Mouse (Mus musculus) skeletal muscle tissue, adult 2 months (tissue): ENCODE data around the gene Hes6.

Experiments
- DNase-seq: peaks from one replicate; pipeline ENCODE4 v3.0.0-alpha.2; 2012; ENCODE audit warnings: low read depth, low spot score

Gene Hes6

DNA sequence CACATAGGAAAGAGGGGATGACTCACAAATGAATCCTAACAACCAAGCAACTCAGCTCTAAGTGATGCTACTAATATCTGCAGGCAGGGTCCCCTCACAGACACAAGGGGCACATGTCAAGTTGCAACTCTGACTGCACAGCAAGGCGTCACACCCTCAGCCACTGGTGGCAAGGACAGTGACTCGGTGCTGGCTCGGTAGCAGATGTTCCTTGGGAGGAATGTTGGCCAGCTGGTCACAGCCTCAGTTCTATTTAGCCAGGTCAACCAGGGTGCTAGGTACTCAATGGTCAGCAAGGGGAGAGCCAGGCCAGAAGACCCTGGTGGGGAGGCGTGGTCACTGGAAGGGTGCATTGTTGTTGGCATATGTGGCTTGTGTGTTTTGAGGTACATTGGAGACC is 6.0 kb downstream of the Hes6 start:
- DNase-seq, result no peak

DNA sequence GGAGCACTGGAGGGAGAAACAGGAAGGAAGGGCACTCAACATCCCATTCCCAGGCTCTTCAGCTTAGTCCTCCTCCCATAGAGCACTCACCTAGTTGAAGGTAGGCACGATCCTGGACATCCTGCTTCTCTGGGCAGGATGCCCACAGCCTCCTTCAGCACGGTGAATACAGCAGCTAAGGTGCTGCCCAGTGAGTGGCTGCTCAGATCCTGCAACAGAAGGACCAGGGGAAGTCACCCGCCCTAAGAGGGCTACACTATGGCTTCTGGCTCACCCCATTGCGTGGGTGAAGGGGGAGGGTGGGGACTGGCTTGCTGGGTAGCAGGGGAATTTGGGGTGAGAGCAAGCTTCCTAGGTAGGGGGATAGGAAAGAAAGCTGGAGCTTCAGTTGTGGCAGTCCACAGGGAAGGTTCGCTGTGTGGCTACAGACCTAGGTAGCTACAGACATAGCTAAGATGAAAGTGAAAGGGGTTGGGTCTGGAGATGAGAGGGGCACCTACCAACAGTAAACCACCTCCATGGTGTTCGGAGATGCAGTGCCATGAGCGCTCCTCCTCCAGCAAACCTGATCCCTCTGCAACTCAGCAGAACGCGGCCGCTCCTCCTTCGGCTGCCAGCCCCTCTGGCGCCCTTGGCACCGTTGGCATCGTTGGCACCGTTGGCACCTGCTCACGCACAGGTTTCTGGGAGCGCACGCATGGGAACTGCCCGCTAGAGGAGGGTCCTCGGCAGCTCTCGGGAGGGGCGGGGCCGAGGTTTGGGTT is 8.2 kb downstream of the Hes6 start:
- DNase-seq, result peak; percentile 68

- no peak for DNase-seq
Observed at GRCm38 (mm10) chr1:91404976-91405375, 8.9 kb downstream of the Hes6 start.

DNA sequence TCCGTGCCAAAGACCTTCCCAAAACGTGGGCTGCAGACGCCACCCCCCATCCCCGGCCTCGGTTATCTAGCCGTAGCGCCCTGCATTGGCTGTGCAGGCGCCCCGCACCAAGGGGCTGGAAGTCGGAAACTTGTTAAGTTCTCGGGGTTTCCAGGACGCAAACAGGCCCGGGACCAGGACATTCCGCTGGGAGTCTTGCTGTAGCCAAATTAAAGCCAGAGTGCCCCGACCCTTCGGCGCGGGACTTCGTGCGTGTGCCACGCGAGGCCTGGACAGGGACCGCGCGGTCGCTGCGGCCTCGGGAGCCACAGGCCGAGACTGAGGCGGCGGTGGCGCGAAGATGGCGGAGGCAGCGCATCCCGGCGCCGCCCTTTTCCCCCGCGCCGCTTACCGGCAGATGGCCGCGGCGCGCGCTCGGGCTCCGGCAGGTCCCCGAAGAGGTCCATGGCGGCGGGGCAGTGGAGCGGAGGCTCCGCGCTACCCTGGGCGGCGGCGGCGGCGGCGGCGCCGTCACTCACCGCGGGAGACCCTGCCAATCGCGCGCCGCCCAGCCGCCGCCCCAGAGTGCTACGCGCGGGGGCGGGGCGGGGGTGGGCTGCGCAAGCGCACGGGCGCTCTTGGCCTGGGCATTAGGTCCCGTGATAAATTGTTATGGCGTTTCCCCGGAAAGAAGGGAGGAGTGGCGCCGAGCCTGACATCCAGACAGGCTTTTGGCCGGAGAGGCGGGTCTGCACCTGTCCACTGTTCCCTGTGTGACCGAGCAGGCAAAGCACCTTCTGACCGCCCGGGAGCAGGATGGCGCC is 15.4 kb downstream of the Hes6 start, which contains the start of gene Ilkap:
TSS of gene Ilkap (minus strand) at position 556 of the 803 bp plus-strand sequence.
- peak; percentile 86 for DNase-seq

GRCm38 (mm10) chr1:91397927-91398259 is 15.9 kb downstream of the Hes6 start:
- no peak for DNase-seq

GRCm38 (mm10) chr1:91390369-91390768 is 23.5 kb downstream of the Hes6 start:
- DNase-seq, result no peak

- no peak for DNase-seq
Observed at GRCm38 (mm10) chr1:91381091-91381471, 32.8 kb downstream of the Hes6 start.

DNA sequence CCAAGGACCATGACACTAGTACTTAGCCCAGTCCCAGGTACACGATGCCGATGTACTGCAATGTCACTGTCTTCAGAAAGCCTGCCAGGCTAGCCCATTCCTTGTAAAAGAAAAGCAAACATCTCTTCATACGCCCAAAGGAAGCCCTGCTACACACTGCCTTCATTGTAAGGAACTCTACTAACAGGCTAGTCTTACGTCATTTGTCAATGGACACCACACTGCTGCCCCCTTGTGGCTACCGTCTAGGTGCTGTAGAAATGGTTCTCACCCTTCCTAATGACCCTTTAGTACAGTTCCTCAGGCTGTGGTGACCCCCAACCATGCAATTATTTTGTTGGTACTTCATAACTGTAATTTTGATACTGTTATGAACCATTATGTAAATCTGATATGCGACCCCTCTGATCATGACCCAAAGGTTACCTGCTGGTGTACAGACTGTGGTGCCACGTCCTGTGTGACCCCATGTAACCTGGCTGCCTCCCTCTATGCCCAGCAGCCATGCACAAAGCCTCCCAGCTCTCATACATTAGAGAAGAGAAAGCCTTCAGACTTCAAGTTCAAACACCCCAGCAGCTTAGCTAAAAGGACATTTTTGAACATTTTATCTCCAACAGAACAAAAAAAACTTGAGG is 33.3 kb downstream of the Hes6 start:
- DNase-seq, result peak; percentile 68

DNA sequence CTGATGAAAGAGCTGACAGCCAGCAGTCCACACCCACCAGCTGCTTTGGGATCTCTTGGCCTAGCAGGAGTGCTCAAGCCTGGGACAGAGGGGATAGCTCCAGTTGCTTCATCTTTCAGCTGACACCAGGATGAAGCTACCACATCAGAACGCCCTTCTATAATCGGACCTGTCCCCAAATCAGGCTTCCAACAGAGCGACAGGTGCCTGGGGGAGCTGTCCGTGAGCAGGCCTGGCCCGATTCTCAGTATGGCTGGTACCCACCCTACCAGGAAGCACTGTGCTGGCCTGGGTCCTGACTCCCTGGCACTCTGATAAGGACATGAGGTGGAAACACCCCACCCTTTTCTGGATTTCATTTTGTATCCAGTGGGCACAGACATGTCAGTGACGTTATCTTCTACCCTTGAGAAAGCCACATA is 40.4 kb downstream of the Hes6 start:
- peak; percentile 60 for DNase-seq

DNA sequence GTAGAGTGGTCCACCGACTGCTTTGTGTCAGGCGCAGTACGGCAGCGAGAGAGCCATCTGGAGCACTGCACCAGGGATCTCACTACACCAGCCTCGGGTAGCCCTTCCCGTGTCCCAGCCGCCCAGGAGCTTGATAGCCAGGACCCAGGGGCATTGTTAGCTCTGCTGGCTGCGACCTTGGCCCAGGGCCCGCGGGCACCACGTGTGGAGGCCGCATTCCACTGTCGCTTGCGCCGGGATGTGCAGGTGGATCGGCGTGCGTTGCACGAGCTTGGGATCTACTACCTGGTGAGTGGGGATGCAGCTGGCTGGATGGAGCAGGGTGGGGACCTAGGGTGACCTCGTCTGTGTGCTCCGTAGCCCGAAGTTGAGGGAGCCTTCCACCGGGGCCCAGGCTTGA is 43.8 kb downstream of the Hes6 start:
- no peak for DNase-seq

DNA sequence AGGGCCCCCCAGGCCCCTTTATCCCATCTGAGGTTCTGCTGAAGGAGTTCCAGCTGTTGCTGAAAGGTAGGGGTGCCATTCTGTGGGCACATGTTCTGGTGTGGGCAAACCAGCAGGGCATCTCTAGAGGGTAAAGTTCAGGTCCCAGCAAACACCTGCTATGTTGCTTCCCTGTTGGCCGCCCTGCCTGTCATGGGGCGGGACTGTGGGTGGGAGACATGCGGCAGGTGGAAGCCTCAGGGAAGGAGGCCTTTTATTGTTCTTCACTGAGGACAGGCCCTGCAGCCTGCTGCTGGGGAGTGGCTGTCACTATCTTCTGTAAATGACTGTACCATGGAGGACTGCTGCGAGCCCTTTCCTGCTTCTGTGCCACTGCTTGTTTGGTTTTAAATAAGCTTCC is 44.4 kb downstream of the Hes6 start:
- no peak for DNase-seq

GRCm38 (mm10) chr1:91367295-91367694 is 46.5 kb downstream of the Hes6 start:
- no peak for DNase-seq

DNA sequence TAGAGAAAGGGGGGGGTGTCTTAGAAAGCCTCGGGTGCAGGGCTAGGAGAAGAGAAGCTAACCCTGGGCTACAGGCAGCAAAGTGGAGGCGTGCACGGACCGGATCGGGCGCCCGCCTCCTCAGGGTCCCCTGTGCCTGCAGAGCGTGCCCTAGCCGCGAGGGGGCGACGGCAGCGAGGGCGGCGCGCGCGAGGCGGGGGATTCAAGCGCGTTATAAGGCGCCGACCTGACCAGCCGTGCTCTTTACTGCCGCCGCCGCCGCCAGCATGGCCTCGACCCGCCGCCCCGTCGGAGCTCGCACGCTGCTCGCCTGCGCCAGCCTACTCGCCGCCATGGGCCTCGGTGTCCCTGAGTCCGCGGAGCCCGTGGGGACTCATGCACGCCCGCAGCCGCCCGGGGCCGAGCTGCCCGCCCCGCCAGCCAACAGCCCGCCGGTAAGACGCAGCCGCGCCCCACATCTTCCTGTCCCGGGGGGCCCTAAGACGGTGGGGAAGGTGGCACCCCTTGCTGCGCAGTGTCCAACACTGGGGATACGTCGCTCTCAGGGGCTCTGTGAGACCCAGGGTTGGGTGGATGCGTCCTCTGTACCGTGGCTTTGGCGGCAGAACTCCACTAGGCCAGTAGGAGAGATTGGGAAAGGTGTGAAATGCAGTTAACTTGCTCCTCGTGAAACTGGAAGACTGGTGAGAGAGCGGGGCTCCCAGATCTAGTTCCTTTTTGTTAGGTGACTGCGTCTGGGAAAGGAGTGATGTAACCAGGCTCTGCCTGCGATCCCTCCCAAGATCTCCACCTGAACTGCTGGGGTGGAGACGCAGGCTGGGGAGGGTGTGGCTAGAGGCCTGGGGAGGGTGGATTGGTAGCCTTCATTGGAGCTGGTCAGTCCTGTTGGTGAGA is 47.4 kb downstream of the Hes6 start, which contains the start of gene Erfe:
TSS of gene Erfe (plus strand) at position 216 of the 894 bp plus-strand sequence.
- DNase-seq, result no peak

DNA sequence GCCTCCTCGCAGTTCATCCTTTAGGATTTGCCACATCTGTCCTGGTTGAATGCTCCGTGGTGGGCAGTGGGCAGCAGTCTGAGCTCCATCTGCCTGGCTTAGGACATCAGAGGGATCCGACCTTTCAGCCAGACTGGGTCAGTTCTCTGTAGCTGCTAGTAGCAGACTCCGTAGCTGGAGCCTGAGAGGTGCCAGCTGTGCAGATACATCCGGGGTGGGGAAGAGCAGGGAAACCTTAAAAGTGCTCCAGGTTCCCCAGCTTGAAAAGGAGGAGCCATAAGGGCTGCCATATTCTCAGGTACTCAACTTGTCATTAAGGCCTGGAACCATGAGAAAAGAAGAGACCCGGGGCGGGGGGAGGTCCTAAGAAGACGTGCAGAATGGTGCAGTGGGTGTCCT is 48.0 kb downstream of the Hes6 start:
- DNase-seq, result no peak

DNA sequence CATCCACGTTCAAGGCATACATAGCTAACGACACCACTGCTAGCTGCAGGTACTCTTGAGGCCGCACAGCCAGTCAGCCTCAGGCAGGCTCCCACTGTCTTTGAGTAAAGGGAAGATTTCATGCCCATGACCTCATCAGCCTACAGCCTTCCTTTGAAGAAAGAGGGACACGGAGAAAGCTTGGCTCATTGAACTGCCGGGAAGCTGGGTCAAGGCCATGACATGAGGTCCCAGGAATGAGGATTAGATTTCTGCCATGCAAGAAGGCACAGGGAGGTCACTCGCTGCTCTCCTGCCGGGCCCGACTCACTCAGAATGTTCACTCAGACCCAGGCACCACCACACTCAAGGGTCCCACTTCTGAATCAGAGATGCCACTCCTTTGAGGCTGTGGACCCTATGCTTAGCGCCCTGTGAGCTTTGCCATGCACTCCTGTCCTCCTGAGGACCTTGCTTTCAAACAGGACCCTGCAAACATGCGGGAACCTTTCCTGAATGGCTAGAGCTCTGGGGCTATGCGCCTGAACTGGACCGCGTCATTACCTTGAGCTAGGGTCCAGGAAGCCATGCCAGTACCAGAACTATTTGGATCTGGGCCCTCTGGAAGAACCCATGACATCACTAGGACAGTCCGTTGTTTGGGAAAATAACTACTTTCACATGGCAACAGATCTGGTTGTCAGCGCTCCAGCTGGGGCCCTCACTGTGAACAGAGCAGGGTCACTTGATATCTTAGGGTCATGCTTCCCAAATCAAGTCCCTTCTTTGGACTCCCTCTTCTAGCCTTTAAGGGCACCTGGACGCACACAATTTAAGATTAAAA is 48.8 kb downstream of the Hes6 start:
- DNase-seq, result peak; percentile 66

DNA sequence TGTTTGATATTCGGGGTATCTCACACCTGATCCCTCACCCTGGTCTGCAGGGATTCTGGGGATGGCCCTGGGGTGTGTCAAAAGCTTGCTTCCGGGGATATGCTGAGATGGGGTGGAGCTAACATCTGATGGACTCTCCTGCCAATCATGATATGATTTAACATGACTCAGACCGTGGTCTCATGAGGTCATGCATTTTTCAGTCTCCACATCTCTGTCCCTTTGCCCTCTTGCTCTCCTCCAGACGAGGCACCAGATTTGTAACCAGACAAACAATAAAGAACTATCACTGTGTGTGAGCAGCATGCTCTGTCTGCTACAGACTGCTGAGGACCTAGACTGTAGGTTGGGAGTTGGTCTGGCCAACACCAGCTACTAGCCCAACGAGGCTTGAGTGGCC is 51.7 kb downstream of the Hes6 start:
- no peak for DNase-seq
